Mouse (Mus musculus) stomach, embryonic 15.5 days (tissue): ENCODE measurements at regions not wholly inside any gene's neighbourhood (a gene's known extent, or its start where the extent isn't known, plus 50 kb on each side); places are given as distances from the start of the nearest gene placed in this dataset.

Source experiments
- ATAC-seq: fragments of 200-750 bp; cut with Nextera tagmentation; 2 replicates; pipeline ENCODE4 v1.8.0; 2017; ENCODE audit warnings: low read depth, moderate number of reproducible peaks, moderate TSS enrichment; ENCODE audit not compliant: insufficient read depth, low FRiP score
- H3K27ac ChIP-seq: fragments of 300-500 bp; sonication (generic); 2 replicates; pipeline ENCODE4 v1.5.1; 2015; ENCODE audit warnings: mild to moderate bottlenecking, inconsistent platforms
- H3K27me3 ChIP-seq: fragments of 300-500 bp; sonication (generic); replicated peaks from 2 replicates; pipeline ENCODE4 v1.6.1; 2015; ENCODE audit warnings: inconsistent platforms
- H3K36me3 ChIP-seq: fragments of 300-500 bp; sonication (generic); 2 replicates; pipeline ENCODE4 v1.6.1; 2015; ENCODE audit warnings: inconsistent platforms
- H3K4me1 ChIP-seq: fragments of 300-500 bp; sonication (generic); 2 replicates; pipeline ENCODE4 v1.6.1; 2015; ENCODE audit warnings: inconsistent platforms
- H3K4me2 ChIP-seq: fragments of 300-500 bp; sonication (generic); 2 replicates; pipeline ENCODE4 v1.6.1; 2015; ENCODE audit warnings: mild to moderate bottlenecking, inconsistent platforms
- H3K4me3 ChIP-seq: fragments of 300-500 bp; sonication (generic); replicated peaks from 2 replicates; pipeline ENCODE4 v1.5.1; 2015; ENCODE audit warnings: inconsistent platforms
- H3K9ac ChIP-seq: fragments of 300-500 bp; sonication (generic); 2 replicates; pipeline ENCODE4 v1.6.1; 2015; ENCODE audit warnings: inconsistent platforms
- H3K9me3 ChIP-seq: fragments of 300-500 bp; sonication (generic); 2 replicates; pipeline ENCODE4 v1.6.1; 2016; ENCODE audit warnings: inconsistent platforms
- WGBS: fragments of 180-500 bp; shearing (Covaris S2); methylation state at CpG from one replicate; pipeline ENCODE4 v1.1.7; 2015; 5-methylcytosine and 5-hydroxymethylcytosine counted together

DNA sequence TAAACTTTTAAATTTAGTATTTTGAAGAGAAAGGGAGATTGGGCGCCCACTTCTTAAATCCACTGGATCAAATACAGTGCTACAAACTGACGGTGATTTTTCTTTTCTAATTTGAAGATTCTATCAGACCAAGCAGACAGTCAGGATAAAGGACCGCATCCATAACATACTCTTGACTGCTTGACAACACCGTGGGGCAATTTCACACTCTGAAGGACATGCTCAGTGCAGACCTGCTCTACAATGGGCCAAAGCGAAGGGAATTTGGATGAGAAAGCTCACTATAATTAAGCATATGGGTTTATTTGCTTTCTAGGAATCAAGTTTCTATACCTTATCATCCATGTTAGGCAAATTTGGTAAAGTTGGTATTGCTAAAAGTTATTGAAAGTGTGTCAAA lies 801.3 kb downstream of the Nr4a2 start:
- ATAC-seq = no peak
- no peaks in the 10 kb centered on the region for H3K27me3 ChIP-seq
- no peak overlapping the region for H3K4me2 ChIP-seq
- WGBS = 89% methylated on average over 5 of the region's 5 CpGs
- H3K4me3 ChIP-seq = no peak overlapping the region
- no peaks in the 10 kb centered on the region for H3K9me3 ChIP-seq
- no peak overlapping the region for H3K9ac ChIP-seq
- no peak overlapping the region for H3K27ac ChIP-seq
- no peaks in the 10 kb centered on the region for H3K4me1 ChIP-seq
- H3K36me3 ChIP-seq = no peaks in the 10 kb centered on the region

GRCm38 (mm10) chr2:56335974-56336373 lies 787.8 kb downstream of the Nr4a2 start:
- Histone ChIP-seq H3K9me3 (no peaks in the 10 kb centered on the region), H3K27me3 (no peaks in the 10 kb centered on the region), H3K36me3 (no peaks in the 10 kb centered on the region), H3K4me1 (no peaks in the 10 kb centered on the region), H3K9ac (no peak overlapping the region), H3K4me2 (no peak overlapping the region), H3K4me3 (no peak overlapping the region), H3K27ac (no peak overlapping the region)
- no peak for ATAC-seq
- 38% methylated on average over 7 of the region's 7 CpGs for WGBS

DNA sequence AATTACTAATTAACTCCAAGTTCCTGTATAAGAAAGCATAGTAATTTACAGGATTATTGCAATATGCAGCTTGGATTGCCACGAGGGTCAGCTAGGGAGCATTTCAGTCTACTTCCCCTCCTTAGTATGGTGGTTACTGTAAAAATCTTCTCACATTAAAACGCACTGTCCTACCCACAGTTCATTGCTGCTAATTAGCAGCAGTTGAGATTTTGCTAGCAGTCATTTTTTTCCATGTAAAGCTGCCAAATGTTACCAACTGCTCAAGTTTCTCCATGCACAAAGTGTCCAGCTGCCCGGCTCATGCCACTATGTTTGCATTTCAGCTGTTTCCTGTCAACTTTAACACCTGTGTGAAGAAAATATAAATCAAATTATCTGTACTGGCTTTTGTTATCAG lies 759.7 kb downstream of the Nr4a2 start:
- Histone ChIP-seq H3K27me3 (no peaks in the 10 kb centered on the region), H3K36me3 (no peaks in the 10 kb centered on the region), H3K4me2 (no peak overlapping the region), H3K9ac (no peak overlapping the region), H3K4me1 (no peaks in the 10 kb centered on the region), H3K27ac (no peak overlapping the region), H3K4me3 (no peak overlapping the region), H3K9me3 (no peaks in the 10 kb centered on the region)
- ATAC-seq = no peak
- 50% methylated on average over 3 of the region's 3 CpGs for WGBS
